Mouse (Mus musculus) Patski (cell line): ENCODE measurements at regions not wholly inside any gene's neighbourhood (a gene's known extent, or its start where the extent isn't known, plus 50 kb on each side); places are given as distances from the start of the nearest gene placed in this dataset.

Experiments
- ATAC-seq: fragments of 100-300 bp; one replicate; pipeline ENCODE4 v1.8.0; 2021
- CTCF ChIA-PET: fragments of 350-600 bp; sonication (Branson Sonifier 250); formaldehyde crosslinking; loops from one replicate; lab custom pipeline; 2022; ENCODE audit warnings: inconsistent platforms; lab: Charles Lee
- POLR2A ChIA-PET: fragments of 350-600 bp; sonication (Branson Sonifier 250); formaldehyde crosslinking; loops from one replicate; lab custom pipeline; 2022; ENCODE audit warnings: antibody characterized with exemption, inconsistent platforms; lab: Charles Lee
- DNase-seq: peaks from one replicate; pipeline ENCODE4 v3.0.0-alpha.2; 2011; ENCODE audit warnings: low read depth, low spot score
- H3K27me3 ChIP-seq: fragments of 371-371 bp; one replicate; pipeline ENCODE4 v1.5.1; 2021
- CTCF ChIP-seq: fragments of 100-300 bp; IDR thresholded peaks from one replicate; pipeline ENCODE4 v1.5.1; 2021
- in situ Hi-C: fragments of 300-500 bp; cut with MboI; formaldehyde crosslinking; loops from 3 replicates; pipeline ENCODE4 v1.11.1; 2018; ENCODE audit warnings: low pct_unique_long_range_greater_than_20kb, mixed read lengths

GRCm38 (mm10) chr13:115187356-115187755, 85.6 kb upstream of the Itga1 start:
- H3K27me3 ChIP-seq: no peaks in the 10 kb centered on the region
- ATAC-seq (no peak), DNase-seq (no peak)
- CTCF ChIA-PET: interaction anchor here (1.1 to 1.4 kb wide), 3 partner anchors 16 to 71 kb away, joined by 3 to 4 read pairs (median 3); no protein-coding TSS in a partner anchor
- POLR2A ChIA-PET: no interaction called here
- no peak for TF ChIP-seq CTCF
- in situ Hi-C loops: no loop called here

DNA sequence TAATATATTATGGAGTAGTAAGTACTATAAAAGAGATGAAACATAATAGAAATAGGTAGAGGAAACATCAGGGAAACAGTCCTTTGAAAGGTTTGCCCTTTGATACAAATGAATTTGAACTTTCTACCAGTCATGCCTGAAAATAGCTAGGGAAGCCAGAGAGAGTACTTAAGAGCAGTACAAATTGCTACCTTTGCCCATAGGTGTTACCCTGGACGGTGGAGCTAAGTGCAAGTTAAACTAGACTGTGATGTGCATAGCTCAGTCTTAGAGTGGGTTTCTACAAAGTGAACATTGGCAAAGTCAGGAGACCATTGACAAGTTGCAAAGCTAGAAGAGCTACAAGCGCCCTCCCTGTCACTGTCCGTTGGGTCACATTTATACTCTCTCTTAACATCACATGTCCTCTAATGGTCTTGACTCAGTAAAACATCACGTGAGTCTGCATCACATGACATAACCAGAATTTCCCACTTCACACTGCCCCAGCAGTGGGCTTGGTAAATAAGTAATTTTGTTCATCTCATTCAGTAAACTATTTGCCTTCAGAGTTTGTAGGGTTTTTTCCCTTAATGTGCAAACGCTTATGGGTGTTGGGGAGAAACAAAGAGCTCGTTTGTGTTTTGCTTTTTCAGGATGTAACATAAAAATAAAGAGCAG, 80.6 kb upstream of the Itga1 start:
- H3K27me3 ChIP-seq: no peaks in the 10 kb centered on the region
- DNase-seq (no peak), ATAC-seq (no peak)
- CTCF ChIA-PET: interaction anchor here (1.4 to 2.0 kb wide), 3 partner anchors 15 to 202 kb away, joined by 3 to 5 read pairs (median 5); no protein-coding TSS in a partner anchor
- POLR2A ChIA-PET: no interaction called here
- in situ Hi-C loops: no loop called here
- TF ChIP-seq CTCF: no peak

DNA sequence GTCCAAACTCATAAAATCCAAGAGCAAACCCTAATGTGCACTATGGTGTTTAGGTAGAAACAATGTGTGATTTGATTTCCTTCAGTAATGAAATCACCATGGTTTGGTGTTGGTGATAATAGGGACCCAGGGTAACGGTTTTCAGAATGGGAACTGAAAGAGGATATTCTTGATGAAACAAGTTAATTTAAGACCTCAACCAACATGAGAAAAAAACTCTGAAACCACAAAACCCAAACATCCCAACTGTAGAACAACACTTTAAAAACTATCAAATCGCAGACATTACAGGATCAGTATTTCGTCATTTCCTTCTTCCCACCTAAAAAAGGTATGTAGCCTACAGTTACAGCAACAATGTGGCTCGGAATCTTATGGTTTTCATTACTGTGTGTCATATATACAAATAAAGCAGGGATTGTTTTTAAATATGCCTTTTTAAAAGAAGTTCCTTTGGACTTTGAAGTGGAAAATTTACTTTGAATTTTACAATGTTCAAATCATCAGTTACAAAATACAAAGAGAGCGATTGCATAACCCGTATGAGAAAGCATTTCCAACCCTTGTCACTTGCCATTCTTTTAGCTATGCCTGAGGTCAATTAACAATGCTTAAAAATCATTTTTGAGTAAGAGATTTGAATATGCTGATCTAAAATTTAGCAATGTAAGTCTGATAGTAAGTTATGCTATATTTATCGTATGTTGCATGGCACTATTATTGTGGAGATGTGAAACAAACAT, 76.6 kb upstream of the Itga1 start:
- in situ Hi-C loops: no loop called here
- no peak for TF ChIP-seq CTCF
- DNase-seq: no peak
- ChIA-PET POLR2A (no interaction called here), CTCF (interaction anchor here (1.3 kb wide), 1 partner anchor 21 kb away, joined by 3 read pairs; no protein-coding TSS in a partner anchor)
- no peak for ATAC-seq
- H3K27me3 ChIP-seq: no peaks in the 10 kb centered on the region

DNA sequence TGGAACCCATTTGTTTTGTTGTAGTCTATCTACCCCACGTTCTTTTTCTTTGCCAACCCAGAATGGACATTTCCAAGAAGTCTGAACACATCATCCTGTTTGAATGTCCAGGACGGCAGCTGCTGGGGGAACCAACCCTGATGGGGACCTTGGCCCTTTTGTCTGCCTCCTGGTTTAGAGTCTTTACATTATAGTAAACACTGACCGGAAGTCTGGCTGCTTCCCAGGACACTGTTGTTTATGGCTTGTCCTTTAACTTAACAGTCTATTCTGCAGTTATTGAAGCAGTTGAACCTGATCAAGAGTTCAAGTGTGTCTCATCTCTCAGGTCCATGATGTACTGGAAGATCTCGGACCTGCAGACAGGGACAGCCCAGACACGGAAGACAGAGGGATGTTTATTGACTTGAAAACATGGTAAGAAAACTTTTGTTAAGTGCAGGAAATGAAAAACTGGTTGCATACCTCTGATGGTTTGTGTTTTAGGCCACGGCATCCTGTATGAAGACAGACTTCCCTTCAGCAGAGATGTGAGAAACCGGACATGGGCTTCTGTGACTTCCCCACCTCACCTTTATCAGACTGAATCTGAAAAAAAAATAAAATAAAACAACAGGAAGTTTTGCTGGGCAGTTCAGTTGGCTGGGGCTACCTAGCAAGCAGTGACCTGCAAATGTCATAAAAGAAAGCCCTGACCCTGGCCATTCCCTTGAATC, 69.7 kb upstream of the Itga1 start:
- no peak for TF ChIP-seq CTCF
- CTCF ChIA-PET: interaction anchor here (1.0 kb wide), 1 partner anchor 76 kb away, joined by 3 read pairs; no protein-coding TSS in a partner anchor
- DNase-seq (no peak), ATAC-seq (no peak)
- H3K27me3 ChIP-seq: no peaks in the 10 kb centered on the region
- in situ Hi-C loops: no loop called here
- POLR2A ChIA-PET: no interaction called here

DNA sequence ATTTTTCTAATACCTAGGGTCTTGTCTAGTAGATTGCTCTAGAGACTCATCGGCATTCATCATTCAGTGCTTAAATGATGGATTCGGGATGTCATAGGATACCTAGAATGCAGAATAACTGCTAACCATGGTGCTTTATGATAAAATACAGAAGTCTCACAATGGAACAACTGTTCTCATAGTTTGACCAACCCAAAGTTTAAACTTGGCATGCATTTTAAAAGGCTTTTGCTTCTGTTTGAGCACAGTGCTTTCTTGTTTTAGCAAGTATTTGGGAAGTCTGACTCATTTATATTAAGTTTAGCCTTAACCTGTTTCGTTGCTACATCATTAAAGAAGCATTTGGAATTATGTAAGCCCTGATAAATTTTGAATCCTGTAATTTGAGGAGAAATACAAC, 64.2 kb upstream of the Itga1 start:
- POLR2A ChIA-PET: interaction anchor here (0.6 kb wide), 1 partner anchor 41 kb away, joined by 3 read pairs; no protein-coding TSS in a partner anchor
- ATAC-seq (no peak), DNase-seq (no peak)
- no peak for TF ChIP-seq CTCF
- CTCF ChIA-PET: interaction anchor here (0.8 to 1.1 kb wide), 2 partner anchors 14 to 19 kb away, joined by 3 read pairs; no protein-coding TSS in a partner anchor
- no peaks in the 10 kb centered on the region for H3K27me3 ChIP-seq
- in situ Hi-C loops: no loop called here

- no peak for ATAC-seq
- no peak for TF ChIP-seq CTCF
- ChIA-PET CTCF (interaction anchor here (1.3 to 1.9 kb wide), 2 partner anchors 19 to 45 kb away, joined by 3 to 5 read pairs; no protein-coding TSS in a partner anchor), POLR2A (no interaction called here)
- in situ Hi-C loops: no loop called here
- H3K27me3 ChIP-seq: no peaks in the 10 kb centered on the region
- no peak for DNase-seq
Measured at GRCm38 (mm10) chr13:115162689-115163413, 61.1 kb upstream of the Itga1 start.

- TF ChIP-seq CTCF: no peak
- no peaks in the 10 kb centered on the region for H3K27me3 ChIP-seq
- ChIA-PET CTCF (interaction anchor here (1.1 to 1.3 kb wide), 2 partner anchors 9 to 38 kb away, joined by 3 read pairs; no protein-coding TSS in a partner anchor), POLR2A (no interaction called here)
- ATAC-seq: no peak
- in situ Hi-C loops: no loop called here
- no peak for DNase-seq
Measured at GRCm38 (mm10) chr13:115159386-115159785, 57.6 kb upstream of the Itga1 start.
